ENCODE assay signal across 21 mouse cellular contexts in genomic region chr10:113114999-113115398, GRCm38 (mm10).
DNase-seq lines count a peak whose midpoint lies in the region; ATAC-seq and TF ChIP-seq lines count a peak whose summit lies in the region.
"Had no signal": no experiment of that assay in that cellular context is flagged by ENCODE, and none has a peak within 500 bp of the region (broad histone marks: within the 10 kb centered on the region; RNA-seq: fewer than 3 reads in every experiment).

No protein-coding gene starts in this region.

- H3K27ac ChIP-seq in intestine, embryonic 15.5 days = no peak overlapping the region
- H3K27ac ChIP-seq in intestine, embryonic 16.5 days (ENCODE audit: low read length) = no peak overlapping the region
- no peak overlapping the region for H3K27ac ChIP-seq in intestine, postnatal 0 days (ENCODE audit: low read depth, low read length)

- H3K27me3 ChIP-seq in intestine, embryonic 15.5 days (replicated peaks) = no peaks in the 10 kb centered on the region
- H3K27me3 ChIP-seq in intestine, embryonic 16.5 days (replicated peaks; ENCODE audit: control insufficient read depth, insufficient read depth, low read length) = no peaks in the 10 kb centered on the region
- no peaks in the 10 kb centered on the region for H3K27me3 ChIP-seq in intestine, postnatal 0 days (replicated peaks; ENCODE audit: control insufficient read depth, insufficient read depth, low read length)
- H3K27me3 ChIP-seq: CH12.LX had no signal

- TF ChIP-seq CTCF in intestine, postnatal 0 days (IDR thresholded peaks at IDR 0.05; ENCODE audit: low read depth) = no peak

- no peak overlapping the region for H3K4me2 ChIP-seq in intestine, embryonic 15.5 days (replicated peaks)
- H3K4me2 ChIP-seq in intestine, embryonic 16.5 days (ENCODE audit: low read depth, low read length) = no peak overlapping the region
- H3K4me2 ChIP-seq in intestine, postnatal 0 days (replicated peaks; ENCODE audit: low read depth) = no peak overlapping the region

- no peaks in the 10 kb centered on the region for H3K4me1 ChIP-seq in intestine, embryonic 15.5 days (replicated peaks)
- H3K4me1 ChIP-seq in intestine, embryonic 16.5 days (ENCODE audit: control insufficient read depth, insufficient read depth, low read length) = no peaks in the 10 kb centered on the region
- no peaks in the 10 kb centered on the region for H3K4me1 ChIP-seq in intestine, postnatal 0 days (replicated peaks; ENCODE audit: control insufficient read depth, insufficient read depth, low read length)

- ATAC-seq in intestine, embryonic 15.5 days = peak; percentile 61
- peak; percentile 75 for ATAC-seq in intestine, embryonic 16.5 days
- 0 out of 2 replicates have a peak, but pooled peaks have one; percentile 36 for ATAC-seq in intestine, postnatal 0 days
- ATAC-seq: activated CD4-positive, CD25-positive, alpha-beta regulatory T cell, adult 4 months; CD4-positive, CD25-positive, alpha-beta regulatory T cell, adult 4 months; Patski had no signal

- DNase-seq in spleen, adult 12 weeks (ENCODE audit: low spot score) = no peak
- DNase-seq in B cell, adult 2 months = no peak
- no peak for DNase-seq in spleen, postnatal 36 days (ENCODE audit: low spot score in 2 of 2)
- DNase-seq: adrenal gland, adult 2 months; adrenal gland, adult 8-10 months; adrenal gland, postnatal 10 days; adrenal gland, postnatal 14 days; adrenal gland, postnatal 25 days; adrenal gland, postnatal 36 days; cerebellum, adult 11 months; cerebellum, adult 11-12 months; cerebellum, adult 18-20 months; cerebellum, adult 2 months had no signal

- no peaks in the 10 kb centered on the region for H3K9me3 ChIP-seq in intestine, embryonic 15.5 days
- H3K9me3 ChIP-seq in intestine, embryonic 16.5 days (ENCODE audit: control insufficient read depth, low read length) = no peaks in the 10 kb centered on the region
- no peaks in the 10 kb centered on the region for H3K9me3 ChIP-seq in intestine, postnatal 0 days (ENCODE audit: control insufficient read depth)
- H3K9me3 ChIP-seq: G1E had no signal

- no peak overlapping the region for H3K4me3 ChIP-seq in intestine, embryonic 15.5 days (replicated peaks)
- H3K4me3 ChIP-seq in intestine, embryonic 16.5 days (ENCODE audit: low read length) = no peak overlapping the region
- H3K4me3 ChIP-seq in intestine, postnatal 0 days (ENCODE audit: low read depth, low read length) = no peak overlapping the region

- WGBS in intestine, embryonic 15.5 days = 82% methylated on average over 1 of the region's 1 CpGs
- 78% methylated on average over 1 of the region's 1 CpGs for WGBS in intestine, embryonic 16.5 days
- 79% methylated on average over 1 of the region's 1 CpGs for WGBS in intestine, postnatal 0 days

- H3K9ac ChIP-seq in intestine, embryonic 15.5 days = no peak overlapping the region
- no peak overlapping the region for H3K9ac ChIP-seq in intestine, embryonic 16.5 days (ENCODE audit: low read depth, low read length)
- H3K9ac ChIP-seq in intestine, postnatal 0 days (ENCODE audit: low read depth, low read length) = no peak overlapping the region

- H3K36me3 ChIP-seq in intestine, embryonic 15.5 days = no peaks in the 10 kb centered on the region
- no peaks in the 10 kb centered on the region for H3K36me3 ChIP-seq in intestine, embryonic 16.5 days (ENCODE audit: control insufficient read depth, insufficient read depth, low read length)
- H3K36me3 ChIP-seq in intestine, postnatal 0 days (ENCODE audit: control insufficient read depth, insufficient read depth) = no peaks in the 10 kb centered on the region
- H3K36me3 ChIP-seq: G1E had no signal
